9 mouse cellular contexts compared by ENCODE assay signal in genomic region chr5:139505073-139505606, GRCm38 (mm10). TPM values are rescaled to one million over a fixed set of nuclear protein-coding genes. Genes with fewer than 3 reads are reported as not detected.
DNase-seq lines count a peak whose midpoint lies in the region; ATAC-seq and TF ChIP-seq lines count a peak whose summit lies in the region.
"Had no signal": no experiment of that assay in that cellular context is flagged by ENCODE, and none has a peak within 500 bp of the region (broad histone marks: within the 10 kb centered on the region; RNA-seq: fewer than 3 reads in every experiment).

No protein-coding gene starts in this region.

- peak; percentile 85 for DNase-seq in MEL (ENCODE audit: low read depth, low spot score)
- DNase-seq in brain, adult 2 months (ENCODE audit: low read depth, low spot score), result peak; percentile 87
- peak; percentile 78 to 82 for DNase-seq in layer of hippocampus, adult 2 months (ENCODE audit: low spot score in 2 of 2)
- DNase-seq in lung, postnatal 14 days, result peak; percentile 87
- DNase-seq in right cerebral cortex, postnatal 10 days (ENCODE audit: low spot score in 2 of 2), result peak; percentile 73 to 81
- DNase-seq in urinary bladder, postnatal 14 days (ENCODE audit: low spot score), result peak; percentile 84

- peaks cover 0 to 8% of the 10 kb centered on the region in 2 experiments; a peak in 1 of 4 replicates for H3K4me1 ChIP-seq in MEL (ENCODE audit: control insufficient read depth in 1 of 2, insufficient read depth in 2 of 2, low read length in 2 of 2)

- H3K9ac ChIP-seq in MEL (ENCODE audit: control insufficient read depth, low read depth, low read length, poor library complexity, severe bottlenecking), result no peak overlapping the region

- no peak for TF ChIP-seq EP300 in MEL (IDR thresholded peaks at IDR 0.05; ENCODE audit: low read depth in 1 of 2, low read length in 2 of 2)

- H3K9me3 ChIP-seq in MEL (replicated peaks; ENCODE audit: insufficient read depth, low read length), result no peaks in the 10 kb centered on the region

- H3K27me3 ChIP-seq in MEL (ENCODE audit: control insufficient read depth in 1 of 2, insufficient read depth in 2 of 2, low read length in 2 of 2), result peaks cover 0 to 5% of the 10 kb centered on the region in 2 experiments; a peak in 2 of 4 replicates

- no peaks in the 10 kb centered on the region; a peak in 1 of 4 replicates for H3K36me3 ChIP-seq in MEL (ENCODE audit: control insufficient read depth in 1 of 2, insufficient read depth in 2 of 2, low read length in 2 of 2)

- no peak for TF ChIP-seq POLR2A in MEL (IDR thresholded peaks at IDR 0.05; ENCODE audit: control insufficient read depth in 1 of 2, insufficient read depth in 1 of 2, low read depth in 1 of 2, low read length in 2 of 2, poor library complexity in 1 of 2)

- H3K27ac ChIP-seq in MEL (ENCODE audit: control insufficient read depth, low read depth, low read length), result no peak overlapping the region
- H3K27ac ChIP-seq in layer of hippocampus, adult 2 months, result 0 out of 2 replicates have a peak overlapping the region, but pooled peaks have one; percentile 15

- no peaks in the 10 kb centered on the region for H3K79me2 ChIP-seq in MEL (ENCODE audit: control insufficient read depth, insufficient read depth, low read length, poor library complexity)

- no peak overlapping the region for H3K4me3 ChIP-seq in MEL (ENCODE audit: control insufficient read depth in 1 of 2, insufficient read depth in 1 of 2, low read depth in 2 of 2, low read length in 2 of 2)
- H3K4me3 ChIP-seq in layer of hippocampus, adult 2 months, result no peak overlapping the region

- peak; percentile 81 for ATAC-seq in erythroblast, adult 5-6 weeks (replicated peaks; ENCODE audit: low FRiP score, poor library complexity, severe bottlenecking)
- peak; percentile 83 to 91 for ATAC-seq in hematopoietic stem cell, adult 5-6 weeks (replicated peaks in 1 of 2; ENCODE audit: insufficient read depth in 1 of 2, low FRiP score in 2 of 2, low TSS enrichment in 1 of 2, low read depth in 1 of 2, poor library complexity in 2 of 2, severe bottlenecking in 2 of 2)

- TF ChIP-seq RAD21 in MEL (IDR thresholded peaks at IDR 0.05; ENCODE audit: low read depth, low read length), result peak; percentile 81

- TF ChIP-seq CTCF in MEL (IDR thresholded peaks at IDR 0.05 in 2 of 3, conservative IDR thresholded peaks at IDR 0.05 in 1 of 3; ENCODE audit: control insufficient read depth in 1 of 3, insufficient read depth in 1 of 3, low read depth in 2 of 3, low read length in 3 of 3, poor library complexity in 1 of 3, severe bottlenecking in 1 of 3), result peak; percentile 83 to 95 (median 87)
- TF ChIP-seq CTCF in layer of hippocampus, adult 2 months (conservative IDR thresholded peaks at IDR 0.05), result peak; percentile 86

TF ChIP-seq in MEL, 35 proteins besides CTCF, POLR2A, EP300 and RAD21:
- TF ChIP-seq MYB (IDR thresholded peaks at IDR 0.05; ENCODE audit: low read depth, low read length), result no peak
- 0 out of 2 replicates have a peak, but pooled peaks have one; percentile 31 for TF ChIP-seq MAX (IDR thresholded peaks at IDR 0.05; ENCODE audit: low read length)
- TF ChIP-seq POLR2AphosphoS5 (IDR thresholded peaks at IDR 0.05; ENCODE audit: borderline replicate concordance, low read depth, low read length), result no peak
- 0 out of 2 replicates have a peak, but pooled peaks have one; percentile 22 for TF ChIP-seq MXI1 (IDR thresholded peaks at IDR 0.05; ENCODE audit: low read depth, low read length)
- TF ChIP-seq ZMIZ1 (IDR thresholded peaks at IDR 0.05; ENCODE audit: low read depth, low read length), result no peak
- TF ChIP-seq JUND (IDR thresholded peaks at IDR 0.05; ENCODE audit: low read depth, low read length), result no peak
- TF ChIP-seq HCFC1 (IDR thresholded peaks at IDR 0.05; ENCODE audit: low read depth, low read length), result 0 out of 2 replicates have a peak, but pooled peaks have one; percentile 35
- no peak for TF ChIP-seq E2F4 (IDR thresholded peaks at IDR 0.05; ENCODE audit: borderline replicate concordance, low read depth, low read length)
- TF ChIP-seq CHD2 (IDR thresholded peaks at IDR 0.05; ENCODE audit: low read length), result no peak
- 0 out of 2 replicates have a peak, but pooled peaks have one; percentile 10 for TF ChIP-seq GATA1 (IDR thresholded peaks at IDR 0.05; ENCODE audit: low read depth, low read length)
- TF ChIP-seq MAZ (IDR thresholded peaks at IDR 0.05; ENCODE audit: low read depth, low read length), result no peak
- peak; percentile 35; the same call in 1 of the 2 replicates for TF ChIP-seq RCOR1 (IDR thresholded peaks at IDR 0.05; ENCODE audit: low read depth, low read length)
- TF ChIP-seq SMC3 (IDR thresholded peaks at IDR 0.05; ENCODE audit: low read depth, low read length), result peak; percentile 90
- no peak for TF ChIP-seq ZNF384 (IDR thresholded peaks at IDR 0.05; ENCODE audit: low read depth, low read length)
- peak; percentile 63; the same call in 1 of the 2 replicates for TF ChIP-seq SIN3A (IDR thresholded peaks at IDR 0.05; ENCODE audit: low read length)
- TF ChIP-seq ZC3H11A (IDR thresholded peaks at IDR 0.05; ENCODE audit: low read depth, low read length), result peak; percentile 77

RNA-seq across cellular contexts. Expression of gene Zfand2a, which starts 20.8 kb away (rescaled TPM):
- total RNA-seq in MEL (2012; rRNA removed), result 12.4 and 13.8 TPM in 2 replicates
- polyA plus RNA-seq in MEL (2012; ENCODE audit: insufficient read depth in 1 of 2, insufficient read length in 2 of 2, low read depth in 1 of 2, low replicate concordance in 2 of 2, missing spikeins in 1 of 2), result 10 to 100 TPM in 1 of 2 experiments, not detected in 1; 15.3 TPM
- 2.3 and 2.9 TPM in 2 replicates for total RNA-seq in erythroblast, adult 5-6 weeks (2015; ENCODE audit: low replicate concordance)
- 3.4 and 5.4 TPM in 2 replicates for total RNA-seq in erythroblast, adult 5-6 weeks (2017; ENCODE audit: low replicate concordance)
- total RNA-seq in hematopoietic stem cell, adult 5-6 weeks (2017), result 28.8 and 39.8 TPM in 2 replicates
- total RNA-seq in layer of hippocampus, adult 2 months (2021), result 10 to 100 TPM; 56.5 to 63.1 TPM

RNA-seq across cellular contexts. Expression of gene Uncx, which starts 38.2 kb away (rescaled TPM):
- total RNA-seq in MEL (2012; rRNA removed), result not detected in 2 replicates
- not detected for polyA plus RNA-seq in MEL (2012; ENCODE audit: insufficient read depth in 1 of 2, insufficient read length in 2 of 2, low read depth in 1 of 2, low replicate concordance in 2 of 2, missing spikeins in 1 of 2)
- not detected in 2 replicates for total RNA-seq in erythroblast, adult 5-6 weeks (2015; ENCODE audit: low replicate concordance)
- not detected in 2 replicates for total RNA-seq in erythroblast, adult 5-6 weeks (2017; ENCODE audit: low replicate concordance)
- not detected in 2 replicates for total RNA-seq in hematopoietic stem cell, adult 5-6 weeks (2017)
- total RNA-seq in layer of hippocampus, adult 2 months (2021), result not detected
- polyA plus RNA-seq: liver, embryonic 16.5 days had no signal

RNA-seq across cellular contexts. Expression of gene 3110082I17Rik, which starts 44.8 kb away (rescaled TPM):
- 43.2 and 58.1 TPM in 2 replicates for total RNA-seq in MEL (2012; rRNA removed)
- 10 to 100 TPM in 1 of 2 experiments, not detected in 1; 79.5 TPM for polyA plus RNA-seq in MEL (2012; ENCODE audit: insufficient read depth in 1 of 2, insufficient read length in 2 of 2, low read depth in 1 of 2, low replicate concordance in 2 of 2, missing spikeins in 1 of 2)
- 1.3 and 8.6 TPM in 2 replicates for total RNA-seq in erythroblast, adult 5-6 weeks (2015; ENCODE audit: low replicate concordance)
- 2.8 and 4.0 TPM in 2 replicates for total RNA-seq in erythroblast, adult 5-6 weeks (2017; ENCODE audit: low replicate concordance)
- 39.3 and 39.9 TPM in 2 replicates for total RNA-seq in hematopoietic stem cell, adult 5-6 weeks (2017)
- total RNA-seq in layer of hippocampus, adult 2 months (2021), result 10 to 100 TPM; 17.1 to 18.1 TPM
